Mouse (Mus musculus) liver, embryonic 14.5 days (tissue): Measurements from ENCODE around the gene Rerg.

ENCODE experiments used
- CTCF ChIP-seq: IDR thresholded peaks from 2 replicates; pipeline ENCODE4 v1.5.1; 2016; ENCODE audit warnings: antibody characterized with exemption, low read depth, control low read depth
- EP300 ChIP-seq: IDR thresholded peaks from 2 replicates; pipeline ENCODE4 v1.6.1; 2016; ENCODE audit warnings: antibody characterized with exemption, low read depth

GRCm38 (mm10) chr6:137207126-137207525, 36.8 kb upstream of the Rerg start:
- no peak for TF ChIP-seq EP300
- no peak for TF ChIP-seq CTCF
